Mouse (Mus musculus): ENCODE results near the gene Eri3. TPM values are rescaled to one million over a fixed set of nuclear protein-coding genes. Genes with fewer than 3 reads are reported as not detected.

Eri3 gene
- polyA plus RNA-seq, 1 experiment from 2014 or later: 106 TPM

- WGBS: 47% methylated on average over 1 of the region's 1 CpGs
- H3K4me1 ChIP-seq (ENCODE audit: control insufficient read depth, insufficient read depth, low read length): peaks cover 6% of the 10 kb centered on the region; the same call in 1 of the 2 replicates
These were observed 78.3 kb downstream of the Eri3 start for GRCm38 (mm10) chr4:117628464-117628863.

GRCm38 (mm10) chr4:117630053-117630670 lies 80.0 kb downstream of the Eri3 start:
- H3K9me3 ChIP-seq (replicated peaks; ENCODE audit: control insufficient read depth, low read length): no peaks in the 10 kb centered on the region
- H3K36me3 ChIP-seq (ENCODE audit: control insufficient read depth, insufficient read depth, low read length): 0 out of 2 replicates have a peak, but pooled peaks cover 7% of the 10 kb centered on the region
- no peak overlapping the region for H3K4me2 ChIP-seq (ENCODE audit: low read depth, low read length)
- no peak for ATAC-seq (ENCODE audit: insufficient read depth, low FRiP score)
- H3K9ac ChIP-seq (ENCODE audit: low read length): no peak overlapping the region
- no peak overlapping the region for H3K27ac ChIP-seq (ENCODE audit: low read length)
- H3K4me1 ChIP-seq (ENCODE audit: control insufficient read depth, insufficient read depth, low read length): peaks cover 4% of the 10 kb centered on the region; the same call in 1 of the 2 replicates
- no peaks in the 10 kb centered on the region for H3K27me3 ChIP-seq (ENCODE audit: control insufficient read depth, insufficient read depth, low read length)
- 66% methylated on average over 6 of the region's 6 CpGs for WGBS
- no peak overlapping the region for H3K4me3 ChIP-seq (replicated peaks; ENCODE audit: low read length)

More at GRCm38 (mm10) chr4:117628464-117628863, 78.3 kb downstream of the Eri3 start:
- Histone ChIP-seq H3K4me3 (replicated peaks; ENCODE audit: low read length) (no peak overlapping the region), H3K9me3 (replicated peaks; ENCODE audit: control insufficient read depth, low read length) (no peaks in the 10 kb centered on the region), H3K27me3 (ENCODE audit: control insufficient read depth, insufficient read depth, low read length) (no peaks in the 10 kb centered on the region), H3K36me3 (ENCODE audit: control insufficient read depth, insufficient read depth, low read length) (0 out of 2 replicates have a peak, but pooled peaks cover 7% of the 10 kb centered on the region), H3K27ac (ENCODE audit: low read length) (no peak overlapping the region), H3K4me2 (ENCODE audit: low read depth, low read length) (no peak overlapping the region), H3K9ac (ENCODE audit: low read length) (no peak overlapping the region)
- no peak for ATAC-seq (ENCODE audit: insufficient read depth, low FRiP score)

GRCm38 (mm10) chr4:117633527-117633926 lies 83.4 kb downstream of the Eri3 start:
- WGBS: 42% methylated on average over 5 of the region's 5 CpGs
- H3K4me2 ChIP-seq (ENCODE audit: low read depth, low read length): no peak overlapping the region
- no peak overlapping the region for H3K4me3 ChIP-seq (replicated peaks; ENCODE audit: low read length)
- no peaks in the 10 kb centered on the region for H3K27me3 ChIP-seq (ENCODE audit: control insufficient read depth, insufficient read depth, low read length)
- peak; percentile 28; the same call in 1 of the 2 replicates for ATAC-seq (ENCODE audit: insufficient read depth, low FRiP score)
- H3K36me3 ChIP-seq (ENCODE audit: control insufficient read depth, insufficient read depth, low read length): no peaks in the 10 kb centered on the region
- no peak overlapping the region for H3K27ac ChIP-seq (ENCODE audit: low read length)
- H3K9ac ChIP-seq (ENCODE audit: low read length): no peak overlapping the region
- H3K9me3 ChIP-seq (replicated peaks; ENCODE audit: control insufficient read depth, low read length): no peaks in the 10 kb centered on the region
- H3K4me1 ChIP-seq (ENCODE audit: control insufficient read depth, insufficient read depth, low read length): peaks cover 4% of the 10 kb centered on the region; the same call in 1 of the 2 replicates

GRCm38 (mm10) chr4:117634642-117635041 lies 84.5 kb downstream of the Eri3 start:
- no peak for ATAC-seq (ENCODE audit: insufficient read depth, low FRiP score)
- Histone ChIP-seq H3K36me3 (ENCODE audit: control insufficient read depth, insufficient read depth, low read length) (no peaks in the 10 kb centered on the region), H3K9ac (ENCODE audit: low read length) (no peak overlapping the region), H3K27me3 (ENCODE audit: control insufficient read depth, insufficient read depth, low read length) (no peaks in the 10 kb centered on the region), H3K4me3 (replicated peaks; ENCODE audit: low read length) (no peak overlapping the region), H3K4me2 (ENCODE audit: low read depth, low read length) (no peak overlapping the region), H3K4me1 (ENCODE audit: control insufficient read depth, insufficient read depth, low read length) (peaks cover 1% of the 10 kb centered on the region; the same call in 1 of the 2 replicates), H3K9me3 (replicated peaks; ENCODE audit: control insufficient read depth, low read length) (no peaks in the 10 kb centered on the region), H3K27ac (ENCODE audit: low read length) (no peak overlapping the region)
- 74% methylated on average over 7 of the region's 7 CpGs for WGBS

GRCm38 (mm10) chr4:117636152-117636551 lies 86.0 kb downstream of the Eri3 start:
- no peak overlapping the region for H3K27ac ChIP-seq (ENCODE audit: low read length)
- no peak for ATAC-seq (ENCODE audit: insufficient read depth, low FRiP score)
- H3K27me3 ChIP-seq (ENCODE audit: control insufficient read depth, insufficient read depth, low read length): no peaks in the 10 kb centered on the region
- H3K36me3 ChIP-seq (ENCODE audit: control insufficient read depth, insufficient read depth, low read length): no peaks in the 10 kb centered on the region
- WGBS: 80% methylated on average over 4 of the region's 4 CpGs
- H3K9me3 ChIP-seq (replicated peaks; ENCODE audit: control insufficient read depth, low read length): no peaks in the 10 kb centered on the region
- H3K9ac ChIP-seq (ENCODE audit: low read length): no peak overlapping the region
- H3K4me2 ChIP-seq (ENCODE audit: low read depth, low read length): no peak overlapping the region
- no peak overlapping the region for H3K4me3 ChIP-seq (replicated peaks; ENCODE audit: low read length)
- H3K4me1 ChIP-seq (ENCODE audit: control insufficient read depth, insufficient read depth, low read length): no peaks in the 10 kb centered on the region

- H3K4me2 ChIP-seq (ENCODE audit: low read depth, low read length): no peak overlapping the region
- no peaks in the 10 kb centered on the region for H3K4me1 ChIP-seq (ENCODE audit: control insufficient read depth, insufficient read depth, low read length)
- no peaks in the 10 kb centered on the region for H3K36me3 ChIP-seq (ENCODE audit: control insufficient read depth, insufficient read depth, low read length)
- H3K27ac ChIP-seq (ENCODE audit: low read length): no peak overlapping the region
- H3K27me3 ChIP-seq (ENCODE audit: control insufficient read depth, insufficient read depth, low read length): no peaks in the 10 kb centered on the region
- no peak overlapping the region for H3K4me3 ChIP-seq (replicated peaks; ENCODE audit: low read length)
- no peak for ATAC-seq (ENCODE audit: insufficient read depth, low FRiP score)
- 67% methylated on average over 22 of the region's 22 CpGs for WGBS
- H3K9ac ChIP-seq (ENCODE audit: low read length): no peak overlapping the region
- H3K9me3 ChIP-seq (replicated peaks; ENCODE audit: control insufficient read depth, low read length): no peaks in the 10 kb centered on the region
These were observed 86.9 kb downstream of the Eri3 start for GRCm38 (mm10) chr4:117636891-117637613.

- H3K4me2 ChIP-seq (ENCODE audit: low read depth, low read length): no peak overlapping the region
- H3K27me3 ChIP-seq (ENCODE audit: control insufficient read depth, insufficient read depth, low read length): no peaks in the 10 kb centered on the region
- H3K4me1 ChIP-seq (ENCODE audit: control insufficient read depth, insufficient read depth, low read length): no peaks in the 10 kb centered on the region
- no peak overlapping the region for H3K4me3 ChIP-seq (replicated peaks; ENCODE audit: low read length)
- H3K36me3 ChIP-seq (ENCODE audit: control insufficient read depth, insufficient read depth, low read length): no peaks in the 10 kb centered on the region
- H3K9me3 ChIP-seq (replicated peaks; ENCODE audit: control insufficient read depth, low read length): no peaks in the 10 kb centered on the region
- H3K27ac ChIP-seq (ENCODE audit: low read length): no peak overlapping the region
- ATAC-seq (ENCODE audit: insufficient read depth, low FRiP score): no peak; the same call in 1 of the 2 replicates
- WGBS: 97% methylated on average over 1 of the region's 1 CpGs
- H3K9ac ChIP-seq (ENCODE audit: low read length): no peak overlapping the region
These were observed 90.9 kb downstream of the Eri3 start for GRCm38 (mm10) chr4:117640925-117641703.

GRCm38 (mm10) chr4:117641804-117642203 lies 91.6 kb downstream of the Eri3 start:
- no peak for ATAC-seq (ENCODE audit: insufficient read depth, low FRiP score)
- no peaks in the 10 kb centered on the region for H3K36me3 ChIP-seq (ENCODE audit: control insufficient read depth, insufficient read depth, low read length)
- no peaks in the 10 kb centered on the region for H3K27me3 ChIP-seq (ENCODE audit: control insufficient read depth, insufficient read depth, low read length)
- H3K4me2 ChIP-seq (ENCODE audit: low read depth, low read length): no peak overlapping the region
- no peaks in the 10 kb centered on the region for H3K9me3 ChIP-seq (replicated peaks; ENCODE audit: control insufficient read depth, low read length)
- H3K4me3 ChIP-seq (replicated peaks; ENCODE audit: low read length): no peak overlapping the region
- no peaks in the 10 kb centered on the region for H3K4me1 ChIP-seq (ENCODE audit: control insufficient read depth, insufficient read depth, low read length)
- no peak overlapping the region for H3K9ac ChIP-seq (ENCODE audit: low read length)
- 67% methylated on average over 1 of the region's 1 CpGs for WGBS
- no peak overlapping the region for H3K27ac ChIP-seq (ENCODE audit: low read length)

- no peaks in the 10 kb centered on the region for H3K27me3 ChIP-seq (ENCODE audit: control insufficient read depth, insufficient read depth, low read length)
- H3K9me3 ChIP-seq (replicated peaks; ENCODE audit: control insufficient read depth, low read length): no peaks in the 10 kb centered on the region
- no peaks in the 10 kb centered on the region for H3K4me1 ChIP-seq (ENCODE audit: control insufficient read depth, insufficient read depth, low read length)
- H3K27ac ChIP-seq (ENCODE audit: low read length): no peak overlapping the region
- H3K36me3 ChIP-seq (ENCODE audit: control insufficient read depth, insufficient read depth, low read length): peaks cover 2% of the 10 kb centered on the region; the same call in 1 of the 2 replicates
- no peak overlapping the region for H3K9ac ChIP-seq (ENCODE audit: low read length)
- no peak overlapping the region for H3K4me2 ChIP-seq (ENCODE audit: low read depth, low read length)
- no peak overlapping the region for H3K4me3 ChIP-seq (replicated peaks; ENCODE audit: low read length)
- 64% methylated on average over 22 of the region's 22 CpGs for WGBS
- no peak for ATAC-seq (ENCODE audit: insufficient read depth, low FRiP score)
These were observed 94.9 kb downstream of the Eri3 start for GRCm38 (mm10) chr4:117645031-117645435.

All from stomach, embryonic 16.5 days (tissue).